Mouse (Mus musculus) lung, adult 2 months (tissue): ENCODE data around the gene Vwa5b1. TPM values are rescaled to one million over a fixed set of nuclear protein-coding genes. Genes with fewer than 3 reads are reported as not detected.
A peak's percentile ranks its signal among the peaks of the same experiment; 100 is the strongest.

Experiments
- DNase-seq: peaks from one replicate; pipeline ENCODE4 v3.0.0; 2022
- H3K4me1 ChIP-seq: fragments of 200-500 bp; 2 replicates; pipeline ENCODE4 v1.6.1; 2011; ENCODE audit warnings: low read length; ENCODE audit not compliant: control insufficient read depth, insufficient read depth
- H3K4me3 ChIP-seq: fragments of 200-500 bp; replicated peaks from 2 replicates; pipeline ENCODE3; 2011; ENCODE audit warnings: low read depth, mild to moderate bottlenecking, control low read depth, low read length; ENCODE audit errors: extremely low read depth
- CTCF ChIP-seq: fragments of 200-500 bp; IDR thresholded peaks from 2 replicates; pipeline ENCODE4 v1.5.1; 2011; ENCODE audit warnings: mild to moderate bottlenecking, low read length, control low read depth; ENCODE audit not compliant: insufficient read depth
- POLR2A ChIP-seq: fragments of 200-500 bp; IDR thresholded peaks from 2 replicates; pipeline ENCODE4 v1.6.1; 2011; ENCODE audit warnings: low read depth, mild to moderate bottlenecking, control low read depth, low read length, borderline replicate concordance; ENCODE audit errors: extremely low read depth
- WGBS: fragments of 180-500 bp; shearing (Covaris S2); methylation state at CpG from one replicate; pipeline ENCODE4 v1.1.7; 2018; 5-methylcytosine and 5-hydroxymethylcytosine counted together
- polyA plus RNA-seq: library from polyadenylated mRNA; depleted of rRNA; stranded (reverse); fragments of >200 nt; gene quantifications from 2 replicates; pipeline ENCODE4 v1.2.3, GENCODE M21; 2012

The Vwa5b1 gene
- polyA plus RNA-seq, 1 experiment = 0.09 TPM

DNA sequence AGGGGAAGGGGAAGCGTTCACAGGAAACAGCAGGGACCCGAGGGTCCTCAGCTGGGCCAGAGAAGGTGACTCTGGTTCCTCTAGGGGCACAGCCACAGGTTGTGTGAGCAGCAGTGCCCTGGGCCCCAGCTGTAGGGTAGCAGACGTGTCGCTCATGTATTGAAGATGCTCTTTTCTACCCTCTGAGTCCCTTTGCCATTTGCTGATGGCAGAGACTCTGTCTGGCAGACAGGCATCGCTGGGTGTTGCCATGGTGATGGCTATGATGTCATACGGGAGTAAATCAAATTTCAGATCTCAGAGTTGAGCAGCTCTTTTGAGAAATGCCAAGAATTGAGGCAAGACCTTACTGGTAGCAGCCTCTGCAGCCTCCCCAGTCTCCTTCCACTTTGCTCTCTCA lies 17.4 kb upstream of the Vwa5b1 start:
- Histone ChIP-seq H3K4me3 (no peak overlapping the region), H3K4me1 (no peaks in the 10 kb centered on the region)
- DNase-seq = no peak
- TF ChIP-seq POLR2A (no peak), CTCF (no peak)
- WGBS = 27% methylated on average over 6 of the region's 6 CpGs

DNA sequence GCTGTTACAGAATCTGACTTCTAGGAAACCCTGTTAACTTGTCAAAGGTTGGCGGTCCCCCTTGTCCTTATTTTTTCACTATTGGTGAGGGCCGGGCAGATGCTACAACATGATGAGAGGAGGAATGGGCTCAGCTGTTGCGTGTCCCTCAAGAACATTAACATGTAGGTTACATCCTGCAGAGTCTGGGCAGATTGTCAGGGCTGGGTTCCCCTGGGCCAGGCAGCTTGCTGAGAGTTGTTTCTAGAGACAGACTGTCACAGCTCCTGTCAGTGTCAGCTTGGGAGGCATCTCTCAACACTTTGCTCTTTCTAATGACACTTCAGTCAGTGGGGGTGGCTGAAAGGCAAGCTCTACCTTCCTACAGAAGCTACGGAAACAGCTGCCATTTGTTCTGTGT lies 16.2 kb upstream of the Vwa5b1 start:
- DNase-seq = no peak
- 92% methylated on average over 4 of the region's 4 CpGs for WGBS
- no peak overlapping the region for H3K4me3 ChIP-seq
- TF ChIP-seq POLR2A (no peak), CTCF (no peak)
- no peaks in the 10 kb centered on the region for H3K4me1 ChIP-seq

DNA sequence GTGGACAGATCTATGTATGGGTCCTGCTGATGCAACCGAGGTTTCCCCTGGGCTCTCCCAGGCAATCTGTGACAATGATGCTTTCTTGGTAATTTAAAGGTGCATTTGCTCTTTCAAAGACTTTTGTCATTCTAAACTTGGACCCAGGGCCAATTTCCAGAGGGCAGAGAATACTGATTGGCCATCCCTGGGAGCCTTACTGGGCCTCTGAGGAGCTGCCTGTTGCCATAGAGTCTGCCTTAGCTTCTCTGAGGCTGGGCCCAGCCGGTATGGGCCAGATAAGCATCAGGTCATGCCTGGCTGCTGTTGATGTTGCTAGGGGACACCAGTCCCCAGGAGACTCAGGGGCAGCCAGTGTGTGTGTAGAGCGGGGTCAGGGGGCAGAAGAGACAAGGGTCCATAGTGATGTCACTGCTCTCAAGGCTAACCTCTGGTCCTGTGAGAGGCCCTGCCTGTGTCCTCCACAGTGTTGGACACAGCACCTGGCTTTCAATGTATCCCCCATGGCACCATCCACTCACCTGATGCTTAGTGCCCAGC lies 12.5 kb upstream of the Vwa5b1 start:
- WGBS = 51% methylated on average over 3 of the region's 3 CpGs
- Histone ChIP-seq H3K4me1 (no peaks in the 10 kb centered on the region), H3K4me3 (no peak overlapping the region)
- no peak for DNase-seq
- TF ChIP-seq POLR2A (no peak), CTCF (no peak)

DNA sequence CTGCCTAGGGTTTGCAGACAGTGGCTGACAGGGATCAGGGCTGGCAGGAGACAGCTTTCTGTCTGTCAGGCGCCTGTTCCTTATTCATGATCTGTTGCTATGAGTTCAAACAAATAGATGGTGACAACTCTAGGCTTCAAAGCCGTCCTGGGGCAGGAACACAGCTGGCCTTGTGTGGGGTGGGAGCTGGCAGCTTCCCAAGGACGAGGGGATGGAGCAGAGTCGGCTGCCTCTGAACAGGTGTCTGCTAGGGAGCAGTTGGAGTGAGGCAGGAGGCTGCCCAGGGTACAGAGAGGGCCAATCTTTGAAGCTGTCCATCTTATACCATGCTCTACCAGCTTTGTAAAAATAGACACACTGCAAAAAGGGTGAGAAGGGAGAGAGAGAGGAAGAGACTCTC lies 6.6 kb upstream of the Vwa5b1 start:
- DNase-seq = no peak
- TF ChIP-seq POLR2A = no peak
- TF ChIP-seq CTCF = no peak
- Histone ChIP-seq H3K4me1 (no peaks in the 10 kb centered on the region), H3K4me3 (no peak overlapping the region)
- WGBS = 19% methylated on average over 4 of the region's 4 CpGs

DNA sequence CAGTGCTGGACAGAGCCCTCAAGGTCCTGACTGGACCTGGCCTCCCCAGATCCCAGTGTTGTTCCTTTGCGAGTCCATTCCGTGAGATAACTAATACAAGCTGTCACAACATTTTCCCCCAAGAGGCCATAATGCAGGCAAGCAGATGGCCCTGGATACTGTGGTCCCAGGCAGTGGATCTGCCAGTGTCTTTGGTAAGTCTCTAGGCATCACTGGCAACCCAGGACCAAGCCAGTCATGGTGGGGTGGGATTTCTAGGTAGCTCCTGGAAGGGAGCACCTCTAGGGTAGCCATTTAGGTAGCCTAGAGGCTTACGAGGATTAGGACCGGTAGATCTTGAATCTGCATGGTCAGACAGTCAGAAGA lies 445 bp upstream of the Vwa5b1 start:
- 36% methylated on average over 4 of the region's 4 CpGs for WGBS
- Histone ChIP-seq H3K4me1 (no peaks in the 10 kb centered on the region), H3K4me3 (no peak overlapping the region)
- no peak for DNase-seq
- no peak for TF ChIP-seq POLR2A
- no peak for TF ChIP-seq CTCF

DNA sequence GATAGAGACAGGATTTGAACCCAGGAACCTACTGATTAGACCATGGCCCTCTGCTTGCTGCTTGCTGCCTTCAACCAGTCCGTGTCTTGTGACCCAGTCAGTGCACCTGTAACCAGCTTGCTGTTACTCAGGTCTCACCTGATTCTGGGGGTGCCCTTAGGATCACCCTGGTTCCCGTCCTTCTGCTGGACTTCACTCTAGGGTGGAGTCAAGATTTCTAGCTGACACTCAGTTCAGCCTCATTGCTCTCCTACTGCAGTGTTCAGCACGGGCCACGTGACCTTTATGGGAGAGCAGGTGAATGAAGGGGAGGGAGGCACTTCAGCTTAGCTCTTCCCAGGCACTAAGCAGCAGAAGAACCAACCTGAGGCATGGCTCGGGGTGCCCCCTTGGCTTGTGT lies 7.4 kb downstream of the Vwa5b1 start:
- no peaks in the 10 kb centered on the region for H3K4me1 ChIP-seq
- no peak overlapping the region for H3K4me3 ChIP-seq
- TF ChIP-seq POLR2A (no peak), CTCF (no peak)
- DNase-seq = no peak
- WGBS = 53% methylated on average over 5 of the region's 5 CpGs

DNA sequence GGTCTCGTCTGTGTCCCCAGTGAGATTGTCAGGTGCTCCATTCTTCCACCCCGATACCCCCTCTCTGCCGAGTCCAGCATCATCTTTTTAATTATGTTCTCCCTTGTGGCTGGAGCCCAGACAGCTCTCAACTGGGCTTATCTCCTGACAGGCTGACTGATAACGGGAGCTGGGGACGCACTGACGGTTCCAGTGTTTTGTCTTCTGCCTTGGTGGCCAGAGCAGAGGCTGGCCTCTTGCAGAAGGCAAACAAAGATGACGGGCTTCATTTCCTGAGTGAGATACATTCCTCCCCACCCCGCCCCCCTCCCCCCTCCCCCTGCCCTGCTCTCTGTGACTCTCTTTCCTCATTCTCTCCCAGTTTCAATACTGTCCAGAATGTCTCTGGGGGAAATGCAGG lies 21.2 kb downstream of the Vwa5b1 start:
- TF ChIP-seq POLR2A = no peak
- DNase-seq = no peak
- Histone ChIP-seq H3K4me3 (no peak overlapping the region), H3K4me1 (no peaks in the 10 kb centered on the region)
- 7% methylated on average over 7 of the region's 8 CpGs for WGBS

DNA sequence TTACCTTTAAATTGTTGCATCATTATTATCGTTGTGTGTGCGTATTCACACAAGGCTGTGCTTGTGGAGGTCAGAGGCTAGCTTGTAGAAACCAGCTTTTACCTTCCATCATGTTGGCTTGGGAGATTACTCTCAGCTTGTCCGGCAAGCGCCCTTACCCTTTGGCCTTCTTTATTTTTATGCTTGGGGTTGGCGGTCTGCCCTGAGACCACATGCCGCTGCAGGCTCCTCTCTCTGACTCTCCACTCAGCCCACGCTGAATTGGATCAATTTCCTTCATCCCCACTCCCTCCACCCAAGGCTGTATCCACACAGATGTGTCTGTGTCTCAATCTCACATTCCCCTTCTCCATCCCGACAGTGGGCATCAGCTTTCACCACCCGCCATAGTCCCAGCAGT lies 33.8 kb downstream of the Vwa5b1 start:
- 44% methylated on average over 9 of the region's 9 CpGs for WGBS
- DNase-seq = no peak
- Histone ChIP-seq H3K4me1 (no peaks in the 10 kb centered on the region), H3K4me3 (no peak overlapping the region)
- TF ChIP-seq CTCF (no peak), POLR2A (no peak)

DNA sequence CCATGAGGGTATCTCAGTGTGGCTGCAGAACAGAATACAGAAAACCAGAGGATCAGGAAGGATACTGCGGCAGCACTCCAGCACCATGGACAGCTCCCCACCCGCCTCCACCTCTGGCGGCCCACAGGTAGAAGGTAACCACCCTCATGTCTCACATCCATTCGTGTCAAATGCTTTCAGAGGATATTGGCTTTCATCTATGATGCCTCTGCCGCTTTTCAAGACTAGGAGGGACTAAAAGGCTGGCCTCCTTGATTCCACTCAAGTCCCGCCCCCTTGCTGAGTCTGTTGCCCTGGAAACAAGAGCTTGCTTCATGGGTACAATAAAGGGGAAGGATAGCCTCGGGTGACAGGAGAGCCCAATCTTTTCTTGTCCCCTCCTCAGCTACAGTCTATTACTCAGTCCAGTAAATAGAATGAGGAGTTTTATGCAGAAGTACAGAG lies 37.8 kb downstream of the Vwa5b1 start:
- peak; percentile 28 for DNase-seq
- no peak for TF ChIP-seq CTCF
- no peak for TF ChIP-seq POLR2A
- no peaks in the 10 kb centered on the region for H3K4me1 ChIP-seq
- H3K4me3 ChIP-seq = no peak overlapping the region
- WGBS = 15% methylated on average over 7 of the region's 7 CpGs

DNA sequence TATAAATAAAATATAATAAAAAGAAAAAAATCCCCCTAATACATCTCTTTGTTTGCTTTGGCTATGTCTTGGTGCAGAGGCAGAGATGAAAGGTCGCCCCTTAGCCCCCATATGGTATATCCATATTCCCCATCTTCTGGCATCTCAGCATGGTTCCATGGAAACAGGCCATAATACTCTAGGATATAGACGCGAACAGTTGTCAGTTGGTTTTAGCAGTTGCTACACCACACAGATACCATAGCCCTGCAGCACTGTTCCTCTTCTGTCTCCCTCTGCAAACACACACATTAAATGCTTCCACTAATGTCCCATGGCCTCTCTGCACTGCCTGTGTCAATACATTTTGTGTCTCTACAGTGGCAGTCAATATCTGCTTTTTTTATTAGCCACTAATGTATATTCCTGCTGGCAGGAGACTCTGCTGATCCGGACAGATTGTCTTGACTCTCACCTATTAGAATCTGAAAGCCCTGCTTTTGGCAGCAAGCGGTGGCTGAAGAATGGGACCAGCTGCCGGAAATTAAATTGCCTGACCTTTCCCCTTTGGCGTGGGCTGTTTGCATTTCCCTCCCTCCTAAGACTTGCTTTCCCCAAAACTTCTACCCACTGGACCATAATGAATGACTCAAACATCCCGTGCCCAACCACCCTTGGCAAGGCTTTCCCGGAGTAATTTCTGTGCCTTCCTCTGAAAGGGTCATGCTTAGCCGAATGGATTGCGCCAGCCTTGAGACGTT lies 39.1 kb downstream of the Vwa5b1 start:
- Histone ChIP-seq H3K4me3 (no peak overlapping the region), H3K4me1 (no peaks in the 10 kb centered on the region)
- TF ChIP-seq POLR2A (no peak), CTCF (no peak)
- peak; percentile 7 for DNase-seq
- 59% methylated on average over 12 of the region's 12 CpGs for WGBS
